Mouse (Mus musculus): ENCODE results near the gene Nsmf. TPM values are rescaled to one million over a fixed set of nuclear protein-coding genes. Genes with fewer than 3 reads are reported as not detected.

The Nsmf gene
- polyA plus RNA-seq, 1 experiment: 50.4 TPM

DNA sequence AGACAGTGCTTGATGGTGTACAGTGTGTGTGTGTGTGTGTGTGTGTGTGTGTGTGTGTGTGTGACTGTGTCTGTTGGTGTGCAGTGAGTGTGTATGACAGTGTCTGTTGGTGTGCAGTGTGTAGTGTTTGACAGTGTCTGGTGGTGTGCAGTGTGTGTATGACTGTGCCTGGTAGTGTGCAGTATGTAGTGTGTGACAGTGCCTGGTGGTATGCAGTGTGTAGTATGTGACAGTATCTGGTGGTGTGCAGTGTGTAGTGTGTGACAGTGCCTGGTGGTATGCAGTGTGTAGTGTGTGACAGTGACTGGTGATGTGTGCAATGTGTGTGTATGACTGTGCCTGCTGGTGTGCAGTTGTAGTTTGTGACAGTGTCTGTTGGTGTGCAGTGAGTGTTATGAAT, 55.3 kb downstream of the Nsmf start:
- no peak for TF ChIP-seq POLR2A (IDR thresholded peaks at IDR 0.05; ENCODE audit: control insufficient read depth, extremely low read depth, insufficient read depth, low read length, poor library complexity)
- no peak for TF ChIP-seq CTCF (IDR thresholded peaks at IDR 0.05; ENCODE audit: borderline replicate concordance, control insufficient read depth, extremely low read depth, insufficient read depth, low read length, poor library complexity)
- Histone ChIP-seq H3K36me3 (ENCODE audit: control insufficient read depth, insufficient read depth, low read length) (no peaks in the 10 kb centered on the region), H3K4me3 (ENCODE audit: control insufficient read depth, insufficient read depth, low read length) (no peak overlapping the region), H3K27ac (ENCODE audit: control insufficient read depth, insufficient read depth, low read length) (no peak overlapping the region), H3K4me1 (replicated peaks; ENCODE audit: control insufficient read depth, insufficient read depth, low read length) (peaks cover 8% of the 10 kb centered on the region), H3K27me3 (ENCODE audit: control insufficient read depth, insufficient read depth, low read length) (no peaks in the 10 kb centered on the region)
- DNase-seq: no peak

DNA sequence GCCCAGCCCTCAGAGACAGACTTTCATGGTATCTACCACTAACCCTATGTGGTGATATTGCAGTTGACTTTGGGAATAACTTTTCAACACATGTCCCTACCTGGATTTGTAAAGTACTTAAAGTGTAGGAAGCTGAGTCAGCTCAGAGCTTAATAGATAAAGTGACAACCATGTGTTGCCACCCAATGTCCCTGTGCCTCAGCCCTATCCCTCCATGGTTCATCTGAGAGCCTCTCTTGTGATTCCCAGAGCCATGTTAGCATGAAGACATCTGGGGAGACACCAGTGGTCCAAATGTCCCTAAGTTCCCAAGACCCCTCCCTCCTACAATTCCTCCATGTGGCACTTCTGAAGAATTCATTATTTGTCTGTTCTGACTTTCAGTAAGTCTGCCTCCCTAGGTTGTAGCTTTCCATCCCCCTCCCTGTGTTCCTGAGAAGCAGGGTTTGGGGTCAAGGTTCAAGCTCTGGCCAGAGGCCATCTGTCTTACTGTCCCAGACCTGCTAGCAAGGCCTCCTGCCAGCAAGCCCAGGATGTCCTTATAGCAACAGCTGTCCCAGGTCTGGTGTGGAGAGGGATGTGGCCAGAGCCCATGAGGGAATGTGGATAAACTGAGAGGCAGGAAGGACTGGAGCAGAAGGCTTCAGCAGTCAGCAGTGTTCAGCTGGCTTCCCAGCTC, 56.5 kb downstream of the Nsmf start:
- no peak for TF ChIP-seq POLR2A (IDR thresholded peaks at IDR 0.05; ENCODE audit: control insufficient read depth, extremely low read depth, insufficient read depth, low read length, poor library complexity)
- no peak for TF ChIP-seq CTCF (IDR thresholded peaks at IDR 0.05; ENCODE audit: borderline replicate concordance, control insufficient read depth, extremely low read depth, insufficient read depth, low read length, poor library complexity)
- Histone ChIP-seq H3K4me3 (ENCODE audit: control insufficient read depth, insufficient read depth, low read length) (no peak overlapping the region), H3K4me1 (replicated peaks; ENCODE audit: control insufficient read depth, insufficient read depth, low read length) (peaks cover 8% of the 10 kb centered on the region), H3K27me3 (ENCODE audit: control insufficient read depth, insufficient read depth, low read length) (no peaks in the 10 kb centered on the region), H3K36me3 (ENCODE audit: control insufficient read depth, insufficient read depth, low read length) (no peaks in the 10 kb centered on the region), H3K27ac (ENCODE audit: control insufficient read depth, insufficient read depth, low read length) (no peak overlapping the region)
- no peak for DNase-seq

DNA sequence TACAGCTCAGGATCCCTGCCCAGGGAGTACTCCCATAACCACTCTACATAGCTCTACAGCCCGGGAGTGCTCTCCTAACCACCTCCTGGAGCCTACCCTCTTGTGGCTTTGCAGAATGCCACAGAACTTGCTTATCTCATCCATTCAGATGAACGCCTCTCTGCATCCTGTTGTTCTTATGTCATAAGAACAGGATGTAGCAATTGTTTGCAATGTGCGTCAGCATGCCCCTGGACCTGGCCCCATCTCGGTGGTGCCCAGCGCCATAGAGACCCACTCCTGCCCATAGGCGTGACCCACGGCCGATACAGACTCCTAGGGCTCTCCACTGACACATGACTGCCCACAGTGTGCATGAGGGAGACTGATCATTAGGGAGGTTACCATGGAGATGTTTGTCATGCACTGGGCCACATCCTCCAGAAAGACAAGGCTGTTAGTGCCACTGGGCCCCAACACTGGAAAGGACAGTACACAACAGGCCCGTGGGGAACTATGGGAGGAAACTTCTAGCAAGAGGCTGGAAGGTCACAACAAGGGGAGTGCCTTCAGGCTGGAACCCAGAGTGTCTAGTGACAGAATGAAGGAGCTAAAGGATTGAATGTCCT, 57.1 kb downstream of the Nsmf start:
- WGBS: 6% methylated on average over 9 of the region's 9 CpGs
- no peak for DNase-seq
- Histone ChIP-seq H3K27ac (ENCODE audit: control insufficient read depth, insufficient read depth, low read length) (no peak overlapping the region), H3K4me1 (replicated peaks; ENCODE audit: control insufficient read depth, insufficient read depth, low read length) (peaks cover 8% of the 10 kb centered on the region), H3K4me3 (ENCODE audit: control insufficient read depth, insufficient read depth, low read length) (no peak overlapping the region), H3K36me3 (ENCODE audit: control insufficient read depth, insufficient read depth, low read length) (no peaks in the 10 kb centered on the region), H3K27me3 (ENCODE audit: control insufficient read depth, insufficient read depth, low read length) (no peaks in the 10 kb centered on the region)
- TF ChIP-seq CTCF (IDR thresholded peaks at IDR 0.05; ENCODE audit: borderline replicate concordance, control insufficient read depth, extremely low read depth, insufficient read depth, low read length, poor library complexity): no peak
- TF ChIP-seq POLR2A (IDR thresholded peaks at IDR 0.05; ENCODE audit: control insufficient read depth, extremely low read depth, insufficient read depth, low read length, poor library complexity): no peak

Other genes starting within 250 kb of the Nsmf start
- 110 and 113 TPM in 2 replicates for gene Ehmt1, start 134.7 kb upstream of the Nsmf start, polyA plus RNA-seq (2012; rRNA removed)
- 272 and 315 TPM in 2 replicates for gene Arrdc1, start 119.1 kb upstream of the Nsmf start, polyA plus RNA-seq (2012; rRNA removed)
- 11.0 and 14.8 TPM in 2 replicates for gene Zmynd19, start 104.6 kb upstream of the Nsmf start, polyA plus RNA-seq (2012; rRNA removed)
- 27.2 and 31.2 TPM in 2 replicates for gene Dph7, start 92.0 kb upstream of the Nsmf start, polyA plus RNA-seq (2012; rRNA removed)
- gene Mrpl41, start 79.3 kb upstream of the Nsmf start, polyA plus RNA-seq (2012; rRNA removed): 40.6 and 43.4 TPM in 2 replicates
- gene Pnpla7, start 78.3 kb upstream of the Nsmf start, polyA plus RNA-seq (2012; rRNA removed): 52.7 and 53.9 TPM in 2 replicates
- gene Entpd8, start 25.9 kb downstream of the Nsmf start, polyA plus RNA-seq (2012; rRNA removed): 0.58 and 0.91 TPM in 2 replicates
- gene Noxa1, start 40.8 kb downstream of the Nsmf start, polyA plus RNA-seq (2012; rRNA removed): 0.24 and 0.44 TPM in 2 replicates
- gene Nrarp, start 126.4 kb downstream of the Nsmf start, polyA plus RNA-seq (2012; rRNA removed): 13.7 and 16.9 TPM in 2 replicates
- gene Tor4a, start 142.5 kb downstream of the Nsmf start, polyA plus RNA-seq (2012; rRNA removed): 90.6 and 94.7 TPM in 2 replicates
- gene Nelfb, start 157.1 kb downstream of the Nsmf start, polyA plus RNA-seq (2012; rRNA removed): 105 and 115 TPM in 2 replicates
- gene Stpg3, start 160.3 kb downstream of the Nsmf start, polyA plus RNA-seq (2012; rRNA removed): 0.12 TPM in 1 of 2 replicates, not detected in the other
- gene Fam166a, start 164.4 kb downstream of the Nsmf start, polyA plus RNA-seq (2012; rRNA removed): 0.11 and 0.12 TPM in 2 replicates
- gene Tubb4b, start 170.3 kb downstream of the Nsmf start, polyA plus RNA-seq (2012; rRNA removed): 613 and 694 TPM in 2 replicates
- 0.05 and 0.15 TPM in 2 replicates for gene Slc34a3, start 180.0 kb downstream of the Nsmf start, polyA plus RNA-seq (2012; rRNA removed)
- 0.05 TPM in 1 of 2 replicates, not detected in the other for gene Rnf224, start 182.4 kb downstream of the Nsmf start, polyA plus RNA-seq (2012; rRNA removed)
- 3.6 and 4.5 TPM in 2 replicates for gene Rnf208, start 187.9 kb downstream of the Nsmf start, polyA plus RNA-seq (2012; rRNA removed)
- gene Cysrt1, start 188.1 kb downstream of the Nsmf start, polyA plus RNA-seq (2012; rRNA removed): 1.6 and 2.1 TPM in 2 replicates
- 41.1 and 43.0 TPM in 2 replicates for gene AL732309.1, start 192.5 kb downstream of the Nsmf start, polyA plus RNA-seq (2012; rRNA removed)
- gene Tmem203, start 201.1 kb downstream of the Nsmf start, polyA plus RNA-seq (2012; rRNA removed): 66.1 and 79.1 TPM in 2 replicates
- 24.4 and 25.9 TPM in 2 replicates for gene Tprn, start 208.3 kb downstream of the Nsmf start, polyA plus RNA-seq (2012; rRNA removed)
- gene Ssna1, start 218.1 kb downstream of the Nsmf start, polyA plus RNA-seq (2012; rRNA removed): 164 and 182 TPM in 2 replicates
- gene Anapc2, start 218.1 kb downstream of the Nsmf start, polyA plus RNA-seq (2012; rRNA removed): 141 and 144 TPM in 2 replicates
- 0.35 TPM in 1 of 2 replicates, not detected in the other for gene Tmem210, start 233.8 kb downstream of the Nsmf start, polyA plus RNA-seq (2012; rRNA removed)
- 1.0 and 1.6 TPM in 2 replicates for gene Lrrc26, start 235.6 kb downstream of the Nsmf start, polyA plus RNA-seq (2012; rRNA removed)

Data from thymus, adult 2 months (tissue).